Mouse (Mus musculus): ENCODE results near the gene Irf2bpl. TPM values are rescaled to one million over a fixed set of nuclear protein-coding genes. Genes with fewer than 3 reads are reported as not detected.

Irf2bpl gene
- total RNA-seq (2021): 10 to 100 TPM; 32.6 to 36.9 TPM
- 15.6 and 20.1 TPM in 2 replicates for polyA plus RNA-seq (2012; rRNA removed)
- long read RNA-seq, full-length matches to known transcripts: 21 of 21 reads
- long read RNA-seq, partial matches to known transcripts: 0 of 21 reads
- long read RNA-seq, other reads (novel, unspliced or antisense): 0 of 21 reads

- peaks cover 8% of the 10 kb centered on the region for H3K79me2 ChIP-seq (replicated peaks; ENCODE audit: control insufficient read depth, insufficient read depth, low read length)
- H3K4me1 ChIP-seq (ENCODE audit: control insufficient read depth, insufficient read depth, low read length): peaks cover 18% of the 10 kb centered on the region
- peak; percentile 99 for DNase-seq
- intact Hi-C loops (cut with DNase I): loop anchor here (1.0 to 5.0 kb wide), 3 partner anchors 52 to 87 kb away; no protein-coding TSS in a partner anchor
- H3K27me3 ChIP-seq (ENCODE audit: control insufficient read depth, insufficient read depth, low read length): no peaks in the 10 kb centered on the region
- TF ChIP-seq EP300 (IDR thresholded peaks at IDR 0.05; ENCODE audit: insufficient read depth, low read depth, low read length) (peak; percentile 90; the same call in 1 of the 2 replicates), CTCF (IDR thresholded peaks at IDR 0.05) (peak; percentile 15; the same call in 1 of the 2 replicates), POLR2A (IDR thresholded peaks at IDR 0.05; ENCODE audit: insufficient read depth, low read depth, low read length) (peak; percentile 98)
- peak within 1 kb of the TSS; percentile 100 for H3K27ac ChIP-seq
- peak within 1 kb of the TSS; percentile 99 for H3K9ac ChIP-seq (ENCODE audit: low read depth, low read length)
- WGBS: under 1% methylated on average over 79 of the region's 82 CpGs
- peaks cover 14% of the 10 kb centered on the region; the same call in 1 of the 2 replicates for H3K36me3 ChIP-seq (ENCODE audit: control insufficient read depth, insufficient read depth, low read length)
- peak within 1 kb of the TSS; percentile 93 for H3K4me3 ChIP-seq
These were observed at the start of gene Irf2bpl for GRCm38 (mm10) chr12:86884197-86885058. Gene Irf2bpl (minus strand): TSS chr12:86884798.

- H3K4me1 ChIP-seq (ENCODE audit: control insufficient read depth, insufficient read depth, low read length): peaks cover 39% of the 10 kb centered on the region
- H3K79me2 ChIP-seq (replicated peaks; ENCODE audit: control insufficient read depth, insufficient read depth, low read length): no peaks in the 10 kb centered on the region
- WGBS: 17% methylated on average over 6 of the region's 6 CpGs
- TF ChIP-seq POLR2A (IDR thresholded peaks at IDR 0.05; ENCODE audit: insufficient read depth, low read depth, low read length) (0 out of 2 replicates have a peak, but pooled peaks have one; percentile 19), CTCF (IDR thresholded peaks at IDR 0.05) (no peak), EP300 (IDR thresholded peaks at IDR 0.05; ENCODE audit: insufficient read depth, low read depth, low read length) (peak; percentile 98)
- intact Hi-C loops (cut with DNase I): loop anchor here (5.0 kb wide), 1 partner anchor 40 kb away; no protein-coding TSS in a partner anchor
- H3K27ac ChIP-seq: peak overlapping the region; percentile 97
- peaks cover 29% of the 10 kb centered on the region for H3K36me3 ChIP-seq (ENCODE audit: control insufficient read depth, insufficient read depth, low read length)
- no peak overlapping the region; the same call in 1 of the 2 replicates for H3K4me3 ChIP-seq
- no peaks in the 10 kb centered on the region for H3K27me3 ChIP-seq (ENCODE audit: control insufficient read depth, insufficient read depth, low read length)
- H3K9ac ChIP-seq (ENCODE audit: low read depth, low read length): peak overlapping the region; percentile 4; the same call in 1 of the 2 replicates
- DNase-seq: peak; percentile 76 to 84
These were observed 48.0 kb upstream of the Irf2bpl start for GRCm38 (mm10) chr12:86932575-86932952.

- H3K9ac ChIP-seq (ENCODE audit: low read depth, low read length): no peak overlapping the region; the same call in 1 of the 2 replicates
- H3K4me3 ChIP-seq: no peak overlapping the region; the same call in 1 of the 2 replicates
- no peaks in the 10 kb centered on the region for H3K79me2 ChIP-seq (replicated peaks; ENCODE audit: control insufficient read depth, insufficient read depth, low read length)
- H3K27me3 ChIP-seq (ENCODE audit: control insufficient read depth, insufficient read depth, low read length): no peaks in the 10 kb centered on the region
- H3K4me1 ChIP-seq (ENCODE audit: control insufficient read depth, insufficient read depth, low read length): peaks cover 35% of the 10 kb centered on the region
- intact Hi-C loops (cut with DNase I): loop anchor here (2.0 to 5.0 kb wide), 2 partner anchors 13 to 40 kb away; no protein-coding TSS in a partner anchor
- peak overlapping the region; percentile 97 for H3K27ac ChIP-seq
- 8% methylated on average over 7 of the region's 7 CpGs for WGBS
- H3K36me3 ChIP-seq (ENCODE audit: control insufficient read depth, insufficient read depth, low read length): peaks cover 23% of the 10 kb centered on the region
- peak; percentile 88 to 93 for DNase-seq
- TF ChIP-seq POLR2A (IDR thresholded peaks at IDR 0.05; ENCODE audit: insufficient read depth, low read depth, low read length) (peak; percentile 59), CTCF (IDR thresholded peaks at IDR 0.05) (no peak), EP300 (IDR thresholded peaks at IDR 0.05; ENCODE audit: insufficient read depth, low read depth, low read length) (peak; percentile 100)
These were observed 47.4 kb upstream of the Irf2bpl start for GRCm38 (mm10) chr12:86931919-86932574.

- peaks cover 19% of the 10 kb centered on the region for H3K36me3 ChIP-seq (ENCODE audit: control insufficient read depth, insufficient read depth, low read length)
- intact Hi-C loops (cut with DNase I): loop anchor here (2.0 to 5.0 kb wide), 2 partner anchors 14 to 39 kb away; no protein-coding TSS in a partner anchor
- H3K27ac ChIP-seq: peak overlapping the region; percentile 97
- 74% methylated on average over 6 of the region's 6 CpGs for WGBS
- DNase-seq: peak in 1 of 2 experiments; percentile 51
- H3K4me3 ChIP-seq: no peak overlapping the region
- H3K4me1 ChIP-seq (ENCODE audit: control insufficient read depth, insufficient read depth, low read length): peaks cover 33% of the 10 kb centered on the region
- 0 out of 2 replicates have a peak overlapping the region, but pooled peaks have one; percentile 4 for H3K9ac ChIP-seq (ENCODE audit: low read depth, low read length)
- TF ChIP-seq EP300 (IDR thresholded peaks at IDR 0.05; ENCODE audit: insufficient read depth, low read depth, low read length) (0 out of 2 replicates have a peak, but pooled peaks have one; percentile 6), POLR2A (IDR thresholded peaks at IDR 0.05; ENCODE audit: insufficient read depth, low read depth, low read length) (peak; percentile 50), CTCF (IDR thresholded peaks at IDR 0.05) (no peak)
- H3K27me3 ChIP-seq (ENCODE audit: control insufficient read depth, insufficient read depth, low read length): no peaks in the 10 kb centered on the region
- H3K79me2 ChIP-seq (replicated peaks; ENCODE audit: control insufficient read depth, insufficient read depth, low read length): no peaks in the 10 kb centered on the region
These were observed 46.5 kb upstream of the Irf2bpl start for GRCm38 (mm10) chr12:86930934-86931729.

- 4% methylated on average over 5 of the region's 5 CpGs for WGBS
- Histone ChIP-seq H3K36me3 (ENCODE audit: control insufficient read depth, insufficient read depth, low read length) (no peaks in the 10 kb centered on the region), H3K4me3 (no peak overlapping the region), H3K27me3 (ENCODE audit: control insufficient read depth, insufficient read depth, low read length) (no peaks in the 10 kb centered on the region), H3K4me1 (ENCODE audit: control insufficient read depth, insufficient read depth, low read length) (peaks cover 11% of the 10 kb centered on the region), H3K27ac (peak overlapping the region; percentile 71; the same call in 1 of the 2 replicates), H3K79me2 (replicated peaks; ENCODE audit: control insufficient read depth, insufficient read depth, low read length) (no peaks in the 10 kb centered on the region), H3K9ac (ENCODE audit: low read depth, low read length) (no peak overlapping the region)
- DNase-seq: peak; percentile 84 to 85
- TF ChIP-seq CTCF (IDR thresholded peaks at IDR 0.05) (no peak; the same call in 1 of the 2 replicates), EP300 (IDR thresholded peaks at IDR 0.05; ENCODE audit: insufficient read depth, low read depth, low read length) (peak; percentile 100), POLR2A (IDR thresholded peaks at IDR 0.05; ENCODE audit: insufficient read depth, low read depth, low read length) (0 out of 2 replicates have a peak, but pooled peaks have one; percentile 17)
- intact Hi-C loops (cut with DNase I): loop anchor here (1.0 to 5.0 kb wide), 4 partner anchors 17 to 152 kb away; no protein-coding TSS in a partner anchor
These were observed 39.2 kb upstream of the Irf2bpl start for GRCm38 (mm10) chr12:86923837-86924236.
